Mouse (Mus musculus) colon, adult 2 months (tissue): Measurements from ENCODE around the gene Pomgnt2. TPM values are rescaled to one million over a fixed set of nuclear protein-coding genes. Genes with fewer than 3 reads are reported as not detected.

Source experiments
- polyA plus RNA-seq: library from polyadenylated mRNA; depleted of rRNA; stranded (reverse); fragments of >200 nt; gene quantifications from 2 replicates; pipeline ENCODE4 v1.2.3, GENCODE M21; 2012; rRNA removed

Pomgnt2 gene
- 28.0 and 33.6 TPM in 2 replicates for polyA plus RNA-seq

DNA sequence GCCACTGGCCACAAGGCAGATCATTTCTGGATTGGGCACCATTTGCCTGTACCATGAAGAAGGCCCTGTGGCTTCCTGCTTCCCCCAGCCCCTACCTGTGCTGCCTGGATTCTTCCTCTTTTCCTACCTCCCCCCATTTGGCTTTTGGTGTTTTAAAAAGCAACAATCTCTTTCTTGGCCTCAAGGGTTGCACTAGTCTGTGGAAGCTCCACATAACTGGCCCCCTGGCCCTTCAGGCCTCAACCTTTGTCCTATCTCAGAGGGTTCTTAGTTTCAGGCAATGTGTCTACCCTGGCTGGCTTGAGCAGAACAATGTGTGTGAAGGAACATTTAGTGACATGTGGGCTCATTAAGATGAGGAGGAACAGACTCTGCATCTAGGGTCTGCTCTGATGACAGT lies at the start of gene Pomgnt2:
TSS of gene Pomgnt2 (minus strand) at position 101 of the 400 bp plus-strand sequence.

GRCm38 (mm10) chr9:121950418-121951113 lies 46.3 kb downstream of the Pomgnt2 start, which contains the start of gene Fam198a:
Gene Fam198a, plus strand, starts transcription at chr9:121950988.

Other genes with a start within 250 kb of the Pomgnt2 start
- 21.9 and 23.4 TPM in 2 replicates for gene Zfp651, start 237.8 kb downstream of the Pomgnt2 start, polyA plus RNA-seq
- 0.21 and 0.55 TPM in 2 replicates for gene Klhl40, start 219.5 kb downstream of the Pomgnt2 start, polyA plus RNA-seq
- gene Hhatl, start 204.6 kb downstream of the Pomgnt2 start, polyA plus RNA-seq, result 5.0 and 6.6 TPM in 2 replicates
- 0.25 and 0.30 TPM in 2 replicates for gene Ccdc13, start 157.6 kb downstream of the Pomgnt2 start, polyA plus RNA-seq
- gene Higd1a, start 138.7 kb downstream of the Pomgnt2 start, polyA plus RNA-seq, result 29.6 and 33.9 TPM in 2 replicates
- 1.8 and 2.2 TPM in 2 replicates for gene Ackr2, start 98.8 kb downstream of the Pomgnt2 start, polyA plus RNA-seq
- gene Cyp8b1, start 80.8 kb downstream of the Pomgnt2 start, polyA plus RNA-seq, result 0.07 and 0.08 TPM in 2 replicates
- gene Fam198a, start 46.1 kb downstream of the Pomgnt2 start, polyA plus RNA-seq, result 1.3 and 1.5 TPM in 2 replicates
- 51.4 and 62.6 TPM in 2 replicates for gene Snrk, start 120.2 kb upstream of the Pomgnt2 start, polyA plus RNA-seq